Mouse (Mus musculus) G1E (cell line): ENCODE results near the gene Zmat3. TPM values are rescaled to one million over a fixed set of nuclear protein-coding genes. Genes with fewer than 3 reads are reported as not detected.

Experiments
- ATAC-seq: 2 replicates; pipeline ENCODE4 v1.8.0; 2016; ENCODE audit warnings: mild to moderate bottlenecking; ENCODE audit not compliant: insufficient number of reproducible peaks, poor library complexity, low FRiP score, severe bottlenecking; ENCODE audit errors: extremely low read depth
- DNase-seq: peaks from one replicate; pipeline ENCODE4 v3.0.0; 2012; ENCODE audit warnings: low spot score
- H3K27me3 ChIP-seq: 2 replicates; pipeline ENCODE4 v1.6.1; 2012; ENCODE audit warnings: mild to moderate bottlenecking, low read length, inconsistent platforms; ENCODE audit not compliant: insufficient read depth
- H3K36me3 ChIP-seq: replicated peaks from 2 replicates; pipeline ENCODE3; 2012; ENCODE audit warnings: mild to moderate bottlenecking, inconsistent platforms
- H3K4me1 ChIP-seq: 2 replicates; pipeline ENCODE4 v1.6.1; 2012; ENCODE audit warnings: low read depth, low read length, inconsistent platforms, mixed read lengths; ENCODE audit not compliant: insufficient read depth
- H3K4me3 ChIP-seq: 2 replicates; pipeline ENCODE4 v1.5.1; 2012; ENCODE audit warnings: low read depth, mild to moderate bottlenecking, inconsistent platforms, low read length, moderate library complexity, mixed read lengths
- H3K9me3 ChIP-seq: replicated peaks from 2 replicates; pipeline ENCODE4 v1.6.1; 2012; ENCODE audit warnings: inconsistent platforms
- CTCF ChIP-seq: IDR thresholded peaks from 2 replicates; pipeline ENCODE4 v1.5.1; 2012; ENCODE audit warnings: low read depth, low read length, inconsistent platforms, mixed read lengths
- GATA1 ChIP-seq: IDR thresholded peaks from 2 replicates; pipeline ENCODE4 v1.6.1; 2012; ENCODE audit warnings: borderline replicate concordance, low read length, inconsistent platforms, mixed read lengths
- GATA2 ChIP-seq: IDR thresholded peaks from 2 replicates; pipeline ENCODE4 v1.6.1; 2012; ENCODE audit warnings: low read depth, low read length, inconsistent platforms, borderline replicate concordance
- POLR2AphosphoS5 ChIP-seq: IDR thresholded peaks from 2 replicates; pipeline ENCODE4 v1.6.1; 2012; ENCODE audit warnings: low read depth, low read length, inconsistent platforms; ENCODE audit not compliant: insufficient replicate concordance
- TAL1 ChIP-seq: conservative IDR thresholded peaks from 2 replicates; pipeline ENCODE4 v1.6.1; 2012; ENCODE audit warnings: low read depth, low read length, inconsistent platforms, mixed read lengths
- polyA plus RNA-seq: library from polyadenylated mRNA; stranded (reverse); fragments of >175 nt; gene quantifications from 2 replicates; pipeline ENCODE4 v1.2.3, GENCODE M21; 2012
- total RNA-seq, 2 experiments: library from RNA; stranded (forward) in 1 of 2; stranded (reverse) in 1 of 2; fragments of 200-1000 nt in 1 of 2; fragments of >200 nt in 1 of 2; fragmentation: Nextera tagmentation in 1 of 2; gene quantifications; 2 replicates each; pipeline ENCODE4 v1.2.3; 2014 to 2017

Gene Zmat3
- total and polyA plus RNA-seq, 3 experiments, result 5.2 to 76.8 (median 7.8) TPM

DNA sequence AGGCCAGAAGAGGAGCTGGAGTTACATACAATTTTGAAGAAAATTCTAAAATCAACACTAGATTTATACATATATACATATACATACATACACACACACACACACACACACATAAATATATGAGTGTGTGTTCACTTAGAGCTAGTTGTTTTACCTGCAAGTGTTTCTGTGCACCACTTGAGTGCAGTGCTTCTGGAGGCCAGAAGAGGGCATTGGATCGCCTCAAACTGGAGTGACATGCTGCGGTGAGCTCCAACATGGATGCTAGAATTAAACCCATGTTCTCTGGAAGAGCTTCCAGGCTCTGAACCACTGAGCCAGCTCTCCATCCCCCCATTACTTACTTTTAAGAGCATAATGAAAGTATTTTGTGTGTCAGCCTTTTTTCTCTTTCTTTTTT, 14.1 kb upstream of the Zmat3 start:
- H3K9me3 ChIP-seq, result no peaks in the 10 kb centered on the region
- H3K27me3 ChIP-seq, result peaks cover 12% of the 10 kb centered on the region
- ATAC-seq (no peak), DNase-seq (no peak)
- H3K4me1 ChIP-seq, result peaks cover 8% of the 10 kb centered on the region
- no peak for TF ChIP-seq CTCF
- no peak for TF ChIP-seq POLR2AphosphoS5
- TF ChIP-seq TAL1, result no peak
- TF ChIP-seq GATA2, result no peak
- no peak for TF ChIP-seq GATA1
- no peaks in the 10 kb centered on the region for H3K36me3 ChIP-seq
- H3K4me3 ChIP-seq, result no peak overlapping the region

DNA sequence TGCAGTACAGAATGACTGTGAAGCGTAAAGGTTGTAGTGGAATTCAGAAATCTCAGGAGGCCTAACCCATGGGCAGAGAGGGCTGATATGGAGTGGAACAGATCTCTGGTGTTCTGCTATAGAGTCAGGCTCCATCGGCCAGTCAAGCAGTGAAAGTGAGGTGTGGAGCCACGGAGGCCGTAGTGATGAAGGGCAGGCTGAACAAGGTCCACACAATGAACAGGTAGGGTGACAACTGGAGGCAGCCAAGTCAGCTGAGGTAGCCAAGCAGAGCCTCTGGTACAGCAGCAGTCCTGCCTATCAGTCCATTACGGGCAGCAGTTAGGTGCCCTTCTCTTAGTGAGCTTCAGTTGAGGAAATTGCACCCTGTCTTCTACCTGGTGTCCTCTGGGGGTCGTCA, 7.4 kb upstream of the Zmat3 start:
- Histone ChIP-seq H3K4me3 (no peak overlapping the region), H3K36me3 (no peaks in the 10 kb centered on the region), H3K27me3 (peaks cover 20% of the 10 kb centered on the region), H3K4me1 (peaks cover 8% of the 10 kb centered on the region; the same call in 1 of the 2 replicates), H3K9me3 (no peaks in the 10 kb centered on the region)
- no peak for DNase-seq
- no peak for ATAC-seq
- TF ChIP-seq TAL1 (no peak), POLR2AphosphoS5 (no peak), CTCF (no peak), GATA2 (no peak), GATA1 (no peak)

DNA sequence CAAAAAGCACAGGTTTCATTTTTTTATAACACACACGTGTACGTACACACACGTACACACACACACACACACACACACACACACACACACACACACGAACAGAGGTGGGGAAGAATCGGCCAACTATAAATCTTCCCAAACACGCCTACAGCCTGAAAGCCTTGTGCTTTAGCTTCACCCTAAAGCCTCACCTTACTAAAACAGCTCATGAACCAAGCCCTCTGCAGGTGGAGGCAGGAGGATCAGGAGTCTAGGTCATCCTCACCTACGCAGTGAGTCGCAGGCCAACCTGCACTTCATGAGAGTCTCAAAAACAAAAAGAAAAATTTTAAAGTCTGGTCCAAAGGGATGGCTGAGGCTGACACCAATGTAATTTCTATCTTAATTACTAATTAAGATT, 6.7 kb upstream of the Zmat3 start:
- Histone ChIP-seq H3K4me3 (no peak overlapping the region), H3K4me1 (peaks cover 9% of the 10 kb centered on the region; the same call in 1 of the 2 replicates), H3K9me3 (no peaks in the 10 kb centered on the region), H3K27me3 (peaks cover 20% of the 10 kb centered on the region), H3K36me3 (no peaks in the 10 kb centered on the region)
- ATAC-seq, result no peak
- no peak for DNase-seq
- no peak for TF ChIP-seq CTCF
- TF ChIP-seq POLR2AphosphoS5, result no peak
- no peak for TF ChIP-seq GATA1
- TF ChIP-seq GATA2, result no peak
- TF ChIP-seq TAL1, result no peak

DNA sequence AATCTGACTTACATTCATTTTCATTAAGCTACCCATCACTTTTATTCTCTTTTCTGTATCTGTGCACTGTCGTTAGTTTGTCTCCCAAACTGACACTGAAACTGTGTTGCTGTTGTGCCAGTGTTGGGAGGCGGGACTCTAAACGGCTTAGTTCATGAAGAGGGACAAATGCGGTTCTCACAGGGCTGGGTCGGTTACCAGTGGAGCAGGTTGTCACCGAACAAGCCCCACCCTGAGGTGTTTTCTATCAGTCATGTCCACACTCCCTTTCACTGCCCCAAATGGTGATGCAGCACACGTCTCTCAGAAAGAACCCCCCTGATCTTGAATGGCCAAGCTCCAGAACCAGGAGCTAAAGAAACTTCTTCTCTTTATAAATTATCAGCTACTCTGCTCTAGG, 6.1 kb upstream of the Zmat3 start:
- DNase-seq (no peak), ATAC-seq (no peak)
- peaks cover 20% of the 10 kb centered on the region for H3K27me3 ChIP-seq
- H3K36me3 ChIP-seq, result no peaks in the 10 kb centered on the region
- H3K9me3 ChIP-seq, result no peaks in the 10 kb centered on the region
- peaks cover 11% of the 10 kb centered on the region; the same call in 1 of the 2 replicates for H3K4me1 ChIP-seq
- no peak for TF ChIP-seq CTCF
- TF ChIP-seq TAL1, result no peak
- H3K4me3 ChIP-seq, result no peak overlapping the region

DNA sequence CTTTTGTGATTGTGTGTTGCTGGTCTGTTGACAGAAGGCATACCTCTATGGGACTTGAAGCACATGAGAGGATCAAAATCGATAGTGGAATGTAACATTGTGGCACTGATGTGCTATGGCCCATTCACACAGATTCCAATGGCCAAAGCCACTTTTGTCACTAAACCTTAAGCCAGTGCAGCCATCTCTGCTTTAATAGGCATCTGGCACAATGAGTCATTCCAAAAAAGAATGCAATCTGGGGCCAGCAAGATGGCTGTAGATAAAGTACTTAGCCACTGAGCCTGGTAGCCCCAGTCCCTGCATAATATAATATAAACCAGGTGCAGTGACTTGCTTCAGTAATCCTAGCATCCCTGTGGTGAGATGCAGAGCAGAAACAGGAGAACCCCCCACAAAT, 1.7 kb upstream of the Zmat3 start:
- DNase-seq (no peak), ATAC-seq (no peak)
- Histone ChIP-seq H3K4me1 (peaks cover 33% of the 10 kb centered on the region), H3K36me3 (peaks cover 5% of the 10 kb centered on the region), H3K4me3 (no peak overlapping the region), H3K9me3 (no peaks in the 10 kb centered on the region), H3K27me3 (peaks cover 10% of the 10 kb centered on the region; the same call in 1 of the 2 replicates)
- TF ChIP-seq POLR2AphosphoS5 (no peak), CTCF (no peak), GATA2 (no peak), GATA1 (no peak), TAL1 (no peak)

DNA sequence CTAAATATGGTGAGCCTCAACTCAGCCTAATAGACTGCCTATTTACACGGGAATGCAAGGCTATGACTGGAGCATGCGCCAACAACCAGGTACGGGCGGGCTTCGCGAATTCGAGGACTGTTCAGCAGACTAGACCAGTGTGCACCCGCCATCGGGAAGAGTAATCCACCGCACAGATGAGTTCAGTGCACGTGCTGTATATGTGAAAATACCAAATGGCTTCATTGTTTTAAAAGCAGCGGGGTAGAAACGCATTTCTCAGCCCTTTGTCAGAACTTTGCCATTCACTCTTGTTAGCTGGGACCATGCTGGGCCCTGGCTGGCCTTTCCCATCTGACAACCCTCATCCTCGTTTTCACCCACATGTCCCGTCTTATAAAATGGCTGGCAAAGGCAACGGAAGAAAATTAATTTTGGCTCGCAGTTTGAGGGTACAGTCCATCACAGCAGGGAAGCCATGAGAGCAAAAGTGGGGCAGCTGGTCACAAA, 476 bp upstream of the Zmat3 start:
- Histone ChIP-seq H3K36me3 (peaks cover 11% of the 10 kb centered on the region), H3K27me3 (peaks cover 6% of the 10 kb centered on the region; the same call in 1 of the 2 replicates), H3K4me3 (peak overlapping the region; percentile 99), H3K9me3 (no peaks in the 10 kb centered on the region), H3K4me1 (peaks cover 34% of the 10 kb centered on the region)
- ATAC-seq (no peak), DNase-seq (no peak)
- no peak for TF ChIP-seq GATA1

DNA sequence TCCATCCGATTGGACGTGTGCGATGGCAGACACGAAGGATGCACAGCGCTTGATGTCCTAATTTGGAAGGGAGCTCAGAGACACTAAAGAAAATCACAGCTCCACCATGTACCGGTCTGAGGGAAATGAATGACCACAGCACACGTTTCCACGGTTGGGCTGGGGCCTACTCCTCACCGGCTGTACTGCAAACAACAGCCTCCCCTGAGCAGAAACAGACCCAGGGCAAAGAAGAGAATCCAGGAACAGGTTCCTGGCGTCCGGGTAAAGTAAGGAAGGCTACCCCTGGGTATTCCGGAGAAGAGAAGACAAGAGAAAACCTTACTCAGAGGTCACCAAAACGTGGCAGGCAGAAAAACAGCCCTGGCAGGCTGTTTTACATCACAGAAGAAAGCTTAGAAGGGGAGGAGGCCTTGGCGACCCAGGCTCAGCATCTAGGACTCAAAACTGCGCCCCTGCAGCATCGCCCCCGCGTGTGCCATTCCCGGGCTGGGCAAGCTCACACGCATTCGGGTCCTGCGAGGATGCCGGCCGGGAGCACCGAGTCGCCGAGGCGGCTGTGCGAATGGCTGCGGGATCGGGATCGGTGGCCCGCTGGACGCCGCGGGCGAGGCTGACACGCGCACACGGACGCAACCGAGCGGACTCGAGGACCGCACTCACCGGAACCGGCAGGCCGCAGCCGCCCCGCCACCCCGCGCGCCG, 821 bp downstream of the Zmat3 start:
- Histone ChIP-seq H3K4me1 (peaks cover 40% of the 10 kb centered on the region), H3K27me3 (peaks cover 6% of the 10 kb centered on the region; the same call in 1 of the 2 replicates), H3K36me3 (peaks cover 22% of the 10 kb centered on the region), H3K9me3 (no peaks in the 10 kb centered on the region), H3K4me3 (peak overlapping the region; percentile 99)
- ATAC-seq, result no peak
- TF ChIP-seq TAL1 (no peak), CTCF (no peak), GATA2 (no peak), GATA1 (no peak), POLR2AphosphoS5 (no peak)
- DNase-seq, result peak; percentile 22
